Mouse (Mus musculus) bone marrow, adult 2 months (tissue): ENCODE data around the gene Tut7.

ENCODE experiments used
- CTCF ChIP-seq: fragments of 200-500 bp; IDR thresholded peaks from 2 replicates; pipeline ENCODE4 v1.5.1; 2011; ENCODE audit warnings: low read length, control low read depth; ENCODE audit not compliant: control insufficient read depth, insufficient read depth
- POLR2A ChIP-seq: fragments of 200-500 bp; IDR thresholded peaks from 2 replicates; pipeline ENCODE4 v1.6.1; 2011; ENCODE audit warnings: low read depth, mild to moderate bottlenecking, control low read depth, low read length, borderline replicate concordance; ENCODE audit not compliant: control insufficient read depth

DNA sequence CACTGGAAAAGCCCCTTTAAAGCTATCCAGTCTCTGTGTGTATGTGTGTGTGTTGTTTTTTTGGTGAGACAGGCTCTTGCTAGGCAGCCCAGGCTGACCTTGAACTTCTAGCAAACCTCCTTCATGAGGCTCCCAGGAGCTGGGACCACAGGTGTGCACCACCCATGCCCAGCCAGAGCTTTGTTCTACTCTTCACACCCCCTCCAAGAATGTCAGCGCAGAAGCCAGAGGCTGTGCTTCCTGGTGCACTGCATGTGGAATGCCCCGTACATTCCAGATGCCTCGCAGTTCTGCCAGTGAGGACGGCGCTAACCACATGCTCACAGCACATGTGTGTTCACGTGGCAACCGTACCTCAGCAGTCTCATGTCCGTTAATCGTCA lies 26.5 kb downstream of the Tut7 start:
- TF ChIP-seq POLR2A: no peak
- no peak for TF ChIP-seq CTCF
